Mouse (Mus musculus): ENCODE measurements around the gene Tbr1. TPM values are rescaled to one million over a fixed set of nuclear protein-coding genes. Genes with fewer than 3 reads are reported as not detected.

Tbr1 gene
- 0.19 TPM in 1 of 3 replicates, not detected in the others for total RNA-seq (2017)

GRCm38 (mm10) chr2:61802656-61803251, at the start of gene Tbr1:
Tbr1 (plus strand) TSS chr2:61802930.
- ATAC-seq (replicated peaks; ENCODE audit: insufficient number of reproducible peaks, low FRiP score, low TSS enrichment, poor library complexity, severe bottlenecking): no peak; the same call in 1 of the 2 replicates

GRCm38 (mm10) chr2:61754989-61755388, 47.7 kb upstream of the Tbr1 start:
- ATAC-seq (replicated peaks; ENCODE audit: insufficient number of reproducible peaks, low FRiP score, low TSS enrichment, poor library complexity, severe bottlenecking): no peak

- no peak for ATAC-seq (replicated peaks; ENCODE audit: insufficient number of reproducible peaks, low FRiP score, low TSS enrichment, poor library complexity, severe bottlenecking)
Measured at GRCm38 (mm10) chr2:61759234-61759855, 43.4 kb upstream of the Tbr1 start.

GRCm38 (mm10) chr2:61760044-61760443, 42.7 kb upstream of the Tbr1 start:
- no peak for ATAC-seq (replicated peaks; ENCODE audit: insufficient number of reproducible peaks, low FRiP score, low TSS enrichment, poor library complexity, severe bottlenecking)

GRCm38 (mm10) chr2:61764470-61765105, 38.1 kb upstream of the Tbr1 start:
- no peak for ATAC-seq (replicated peaks; ENCODE audit: insufficient number of reproducible peaks, low FRiP score, low TSS enrichment, poor library complexity, severe bottlenecking)

GRCm38 (mm10) chr2:61765526-61765925, 37.2 kb upstream of the Tbr1 start:
- no peak for ATAC-seq (replicated peaks; ENCODE audit: insufficient number of reproducible peaks, low FRiP score, low TSS enrichment, poor library complexity, severe bottlenecking)

- no peak for ATAC-seq (replicated peaks; ENCODE audit: insufficient number of reproducible peaks, low FRiP score, low TSS enrichment, poor library complexity, severe bottlenecking)
Measured at GRCm38 (mm10) chr2:61780794-61781193, 21.9 kb upstream of the Tbr1 start.

GRCm38 (mm10) chr2:61794960-61795359, 7.8 kb upstream of the Tbr1 start:
- no peak for ATAC-seq (replicated peaks; ENCODE audit: insufficient number of reproducible peaks, low FRiP score, low TSS enrichment, poor library complexity, severe bottlenecking)

- no peak for ATAC-seq (replicated peaks; ENCODE audit: insufficient number of reproducible peaks, low FRiP score, low TSS enrichment, poor library complexity, severe bottlenecking)
Measured at GRCm38 (mm10) chr2:61798048-61798447, 4.7 kb upstream of the Tbr1 start.

GRCm38 (mm10) chr2:61803443-61804367, 975 bp downstream of the Tbr1 start:
- no peak for ATAC-seq (replicated peaks; ENCODE audit: insufficient number of reproducible peaks, low FRiP score, low TSS enrichment, poor library complexity, severe bottlenecking)

GRCm38 (mm10) chr2:61804382-61804840, 1.7 kb downstream of the Tbr1 start:
- no peak for ATAC-seq (replicated peaks; ENCODE audit: insufficient number of reproducible peaks, low FRiP score, low TSS enrichment, poor library complexity, severe bottlenecking)

GRCm38 (mm10) chr2:61804841-61805540, 2.3 kb downstream of the Tbr1 start:
- ATAC-seq (replicated peaks; ENCODE audit: insufficient number of reproducible peaks, low FRiP score, low TSS enrichment, poor library complexity, severe bottlenecking): no peak; the same call in 1 of the 2 replicates

GRCm38 (mm10) chr2:61805541-61806345, 3.0 kb downstream of the Tbr1 start:
- ATAC-seq (replicated peaks; ENCODE audit: insufficient number of reproducible peaks, low FRiP score, low TSS enrichment, poor library complexity, severe bottlenecking): no peak

- no peak for ATAC-seq (replicated peaks; ENCODE audit: insufficient number of reproducible peaks, low FRiP score, low TSS enrichment, poor library complexity, severe bottlenecking)
Measured at GRCm38 (mm10) chr2:61806346-61806825, 3.7 kb downstream of the Tbr1 start.

- ATAC-seq (replicated peaks; ENCODE audit: insufficient number of reproducible peaks, low FRiP score, low TSS enrichment, poor library complexity, severe bottlenecking): no peak
Measured at GRCm38 (mm10) chr2:61807151-61807550, 4.4 kb downstream of the Tbr1 start.

- no peak for ATAC-seq (replicated peaks; ENCODE audit: insufficient number of reproducible peaks, low FRiP score, low TSS enrichment, poor library complexity, severe bottlenecking)
Measured at GRCm38 (mm10) chr2:61807781-61808180, 5.1 kb downstream of the Tbr1 start.

GRCm38 (mm10) chr2:61808776-61809175, 6.0 kb downstream of the Tbr1 start:
- no peak for ATAC-seq (replicated peaks; ENCODE audit: insufficient number of reproducible peaks, low FRiP score, low TSS enrichment, poor library complexity, severe bottlenecking)

GRCm38 (mm10) chr2:61809381-61809780, 6.7 kb downstream of the Tbr1 start:
- ATAC-seq (replicated peaks; ENCODE audit: insufficient number of reproducible peaks, low FRiP score, low TSS enrichment, poor library complexity, severe bottlenecking): no peak
